Mouse (Mus musculus): ENCODE data around the gene Scg5. TPM values are rescaled to one million over a fixed set of nuclear protein-coding genes. Genes with fewer than 3 reads are reported as not detected.

Scg5 gene
- polyA plus RNA-seq, 1 experiment from 2014 or later, result 197 TPM

GRCm38 (mm10) chr2:113828086-113828942, 607 bp downstream of the Scg5 start:
- Histone ChIP-seq H3K9ac (peak overlapping the region; percentile 82), H3K4me2 (peak overlapping the region; percentile 69), H3K27ac (replicated peaks) (peak overlapping the region; percentile 95), H3K27me3 (no peaks in the 10 kb centered on the region), H3K4me1 (replicated peaks) (peaks cover 44% of the 10 kb centered on the region), H3K4me3 (peak overlapping the region; percentile 54), H3K36me3 (peaks cover 11% of the 10 kb centered on the region; the same call in 1 of the 2 replicates), H3K9me3 (no peaks in the 10 kb centered on the region)
- 5% methylated on average over 17 of the region's 17 CpGs for WGBS
- peak; percentile 95 for ATAC-seq (ENCODE audit: low read depth)

GRCm38 (mm10) chr2:113823909-113824308, 5.0 kb downstream of the Scg5 start:
- WGBS, result 0% methylated on average over 2 of the region's 2 CpGs
- Histone ChIP-seq H3K36me3 (peaks cover 42% of the 10 kb centered on the region), H3K9me3 (no peaks in the 10 kb centered on the region), H3K4me3 (no peak overlapping the region), H3K9ac (no peak overlapping the region), H3K27ac (replicated peaks) (no peak overlapping the region), H3K4me1 (replicated peaks) (peaks cover 38% of the 10 kb centered on the region), H3K27me3 (no peaks in the 10 kb centered on the region), H3K4me2 (no peak overlapping the region)
- no peak for ATAC-seq (ENCODE audit: low read depth)

GRCm38 (mm10) chr2:113822367-113822766, 6.6 kb downstream of the Scg5 start:
- Histone ChIP-seq H3K36me3 (peaks cover 52% of the 10 kb centered on the region), H3K4me1 (replicated peaks) (peaks cover 31% of the 10 kb centered on the region), H3K4me2 (no peak overlapping the region), H3K4me3 (no peak overlapping the region), H3K27ac (replicated peaks) (no peak overlapping the region), H3K9ac (no peak overlapping the region), H3K9me3 (no peaks in the 10 kb centered on the region), H3K27me3 (no peaks in the 10 kb centered on the region)
- WGBS, result 92% methylated on average over 8 of the region's 8 CpGs
- ATAC-seq (ENCODE audit: low read depth), result no peak

- H3K9me3 ChIP-seq, result no peaks in the 10 kb centered on the region
- no peak for ATAC-seq (ENCODE audit: low read depth)
- peaks cover 20% of the 10 kb centered on the region for H3K4me1 ChIP-seq (replicated peaks)
- H3K9ac ChIP-seq, result no peak overlapping the region
- no peak overlapping the region for H3K27ac ChIP-seq (replicated peaks)
- no peak overlapping the region for H3K4me2 ChIP-seq
- no peak overlapping the region for H3K4me3 ChIP-seq
- WGBS, result 89% methylated on average over 12 of the region's 12 CpGs
- H3K36me3 ChIP-seq, result peaks cover 56% of the 10 kb centered on the region
- no peaks in the 10 kb centered on the region for H3K27me3 ChIP-seq
Observed at GRCm38 (mm10) chr2:113821176-113821734, 7.7 kb downstream of the Scg5 start.

- Histone ChIP-seq H3K27ac (replicated peaks) (no peak overlapping the region), H3K4me3 (no peak overlapping the region), H3K27me3 (no peaks in the 10 kb centered on the region), H3K9me3 (no peaks in the 10 kb centered on the region), H3K36me3 (peaks cover 54% of the 10 kb centered on the region), H3K9ac (no peak overlapping the region), H3K4me2 (no peak overlapping the region), H3K4me1 (replicated peaks) (peaks cover 8% of the 10 kb centered on the region)
- no peak for ATAC-seq (ENCODE audit: low read depth)
- WGBS, result 93% methylated on average over 15 of the region's 15 CpGs
Observed at GRCm38 (mm10) chr2:113820117-113820516, 8.8 kb downstream of the Scg5 start.

- H3K9ac ChIP-seq, result no peak overlapping the region
Observed at GRCm38 (mm10) chr2:113817681-113818606, 11.0 kb downstream of the Scg5 start.

GRCm38 (mm10) chr2:113807640-113808039, 21.3 kb downstream of the Scg5 start:
- Histone ChIP-seq H3K36me3 (peaks cover 12% of the 10 kb centered on the region; the same call in 1 of the 2 replicates), H3K4me1 (replicated peaks) (no peaks in the 10 kb centered on the region), H3K27me3 (no peaks in the 10 kb centered on the region), H3K9ac (no peak overlapping the region), H3K4me2 (no peak overlapping the region), H3K9me3 (no peaks in the 10 kb centered on the region), H3K27ac (replicated peaks) (no peak overlapping the region), H3K4me3 (no peak overlapping the region)
- no peak; the same call in 1 of the 2 replicates for ATAC-seq (ENCODE audit: low read depth)
- WGBS, result 30% methylated on average over 9 of the region's 9 CpGs

More at GRCm38 (mm10) chr2:113817681-113818606, 11.0 kb downstream of the Scg5 start:
- Histone ChIP-seq H3K36me3 (peaks cover 54% of the 10 kb centered on the region), H3K27ac (replicated peaks) (no peak overlapping the region), H3K4me3 (no peak overlapping the region), H3K27me3 (no peaks in the 10 kb centered on the region), H3K4me2 (no peak overlapping the region), H3K4me1 (replicated peaks) (no peaks in the 10 kb centered on the region), H3K9me3 (no peaks in the 10 kb centered on the region)
- WGBS, result 72% methylated on average over 14 of the region's 14 CpGs
- ATAC-seq (ENCODE audit: low read depth), result no peak

GRCm38 (mm10) chr2:113806851-113807577, 21.9 kb downstream of the Scg5 start:
- no peak for ATAC-seq (ENCODE audit: low read depth)
- 65% methylated on average over 10 of the region's 10 CpGs for WGBS
- no peak overlapping the region for H3K4me3 ChIP-seq
- H3K4me1 ChIP-seq (replicated peaks), result no peaks in the 10 kb centered on the region
- no peaks in the 10 kb centered on the region for H3K9me3 ChIP-seq
- H3K9ac ChIP-seq, result no peak overlapping the region
- no peak overlapping the region for H3K4me2 ChIP-seq
- no peaks in the 10 kb centered on the region for H3K27me3 ChIP-seq
- no peak overlapping the region for H3K27ac ChIP-seq (replicated peaks)
- H3K36me3 ChIP-seq, result peaks cover 12% of the 10 kb centered on the region; the same call in 1 of the 2 replicates

GRCm38 (mm10) chr2:113805765-113806164, 23.2 kb downstream of the Scg5 start:
- Histone ChIP-seq H3K4me3 (no peak overlapping the region), H3K9ac (no peak overlapping the region), H3K4me1 (replicated peaks) (no peaks in the 10 kb centered on the region), H3K36me3 (peaks cover 12% of the 10 kb centered on the region; the same call in 1 of the 2 replicates), H3K4me2 (no peak overlapping the region), H3K9me3 (no peaks in the 10 kb centered on the region), H3K27me3 (no peaks in the 10 kb centered on the region), H3K27ac (replicated peaks) (no peak overlapping the region)
- no peak for ATAC-seq (ENCODE audit: low read depth)
- 87% methylated on average over 4 of the region's 4 CpGs for WGBS

- H3K27me3 ChIP-seq, result no peaks in the 10 kb centered on the region
- 0 out of 2 replicates have a peak, but pooled peaks cover 7% of the 10 kb centered on the region for H3K36me3 ChIP-seq
- H3K9me3 ChIP-seq, result no peaks in the 10 kb centered on the region
- 15% methylated on average over 1 of the region's 1 CpGs for WGBS
- H3K27ac ChIP-seq (replicated peaks), result no peak overlapping the region
- H3K9ac ChIP-seq, result no peak overlapping the region
- no peak for ATAC-seq (ENCODE audit: low read depth)
- no peaks in the 10 kb centered on the region for H3K4me1 ChIP-seq (replicated peaks)
- H3K4me2 ChIP-seq, result no peak overlapping the region
- H3K4me3 ChIP-seq, result no peak overlapping the region
Observed at GRCm38 (mm10) chr2:113803753-113804152, 25.2 kb downstream of the Scg5 start.

- 80% methylated on average over 5 of the region's 5 CpGs for WGBS
- H3K36me3 ChIP-seq, result peaks cover 8% of the 10 kb centered on the region; the same call in 1 of the 2 replicates
- no peaks in the 10 kb centered on the region for H3K4me1 ChIP-seq (replicated peaks)
Observed at GRCm38 (mm10) chr2:113800846-113801245, 28.1 kb downstream of the Scg5 start.

More at GRCm38 (mm10) chr2:113800846-113801245, 28.1 kb downstream of the Scg5 start:
- Histone ChIP-seq H3K4me3 (no peak overlapping the region), H3K27ac (replicated peaks) (no peak overlapping the region), H3K9ac (no peak overlapping the region), H3K27me3 (no peaks in the 10 kb centered on the region), H3K4me2 (no peak overlapping the region), H3K9me3 (no peaks in the 10 kb centered on the region)
- ATAC-seq (ENCODE audit: low read depth), result no peak
